Mouse (Mus musculus) limb, embryonic 14.5 days (tissue): ENCODE results near the gene Ccdc157. TPM values are rescaled to one million over a fixed set of nuclear protein-coding genes. Genes with fewer than 3 reads are reported as not detected.
A peak's percentile ranks its signal among the peaks of the same experiment; 100 is the strongest.

Source experiments
- ATAC-seq: fragments of 200-750 bp; cut with Nextera tagmentation; 2 replicates; pipeline ENCODE4 v1.8.0; 2017; ENCODE audit warnings: low read depth, moderate number of reproducible peaks, moderate TSS enrichment; ENCODE audit not compliant: low FRiP score
- DNase-seq: peaks from one replicate; pipeline ENCODE4 v3.0.0-alpha.2; 2015; ENCODE audit warnings: low spot score
- H3K27ac ChIP-seq: fragments of 300-500 bp; sonication (generic); replicated peaks from 2 replicates; pipeline ENCODE4 v1.5.1; 2014; ENCODE audit warnings: low read depth, mild to moderate bottlenecking, low read length, moderate library complexity, mixed read lengths
- H3K27me3 ChIP-seq: fragments of 300-500 bp; sonication (generic); 2 replicates; pipeline ENCODE4 v1.6.1; 2014; ENCODE audit warnings: low read length, mixed read lengths; ENCODE audit not compliant: control insufficient read depth, insufficient read depth
- H3K36me3 ChIP-seq: fragments of 300-500 bp; sonication (generic); 2 replicates; pipeline ENCODE4 v1.6.1; 2014; ENCODE audit warnings: mild to moderate bottlenecking, low read length, moderate library complexity, mixed read lengths; ENCODE audit not compliant: control insufficient read depth, insufficient read depth
- H3K4me1 ChIP-seq: fragments of 300-500 bp; sonication (generic); 2 replicates; pipeline ENCODE4 v1.6.1; 2014; ENCODE audit warnings: antibody characterized with exemption, low read length, mixed read lengths; ENCODE audit not compliant: control insufficient read depth, insufficient read depth
- H3K4me2 ChIP-seq: fragments of 300-500 bp; sonication (generic); replicated peaks from 2 replicates; pipeline ENCODE4 v1.6.1; 2014; ENCODE audit warnings: low read depth, mild to moderate bottlenecking, low read length, moderate library complexity; ENCODE audit not compliant: severe bottlenecking
- H3K4me3 ChIP-seq: fragments of 300-500 bp; sonication (generic); replicated peaks from 2 replicates; pipeline ENCODE4 v1.5.1; 2014; ENCODE audit warnings: low read length
- H3K9ac ChIP-seq: fragments of 300-500 bp; sonication (generic); 2 replicates; pipeline ENCODE4 v1.6.1; 2014; ENCODE audit warnings: mild to moderate bottlenecking, low read depth, low read length, moderate library complexity; ENCODE audit not compliant: severe bottlenecking
- H3K9me3 ChIP-seq: fragments of 300-500 bp; sonication (generic); 2 replicates; pipeline ENCODE4 v1.6.1; 2016; ENCODE audit warnings: low read length; ENCODE audit not compliant: control insufficient read depth
- POLR2A ChIP-seq: fragments of 200-500 bp; IDR thresholded peaks from 2 replicates; pipeline ENCODE4 v1.8.0; 2012; ENCODE audit warnings: inconsistent platforms, mild to moderate bottlenecking, moderate library complexity, borderline replicate concordance; ENCODE audit not compliant: insufficient read depth, insufficient read length; ENCODE audit errors: extremely low read depth
- WGBS: fragments of 180-500 bp; shearing (Covaris S2); extraction: QIAGEN DNeasy Blood & Tissue Kit; methylation state at CpG from one replicate; pipeline ENCODE4 v1.1.7; 2014; 5-methylcytosine and 5-hydroxymethylcytosine counted together
- microRNA-seq: library from miRNA; unstranded; fragments of <30 nt; microRNA quantifications from one replicate; pipeline ENCODE4, GENCODE M21; 2016
- polyA plus RNA-seq, 2 experiments: library from polyadenylated mRNA; depleted of rRNA in 1 of 2; stranded (reverse) in 1 of 2; unstranded in 1 of 2; fragments of >200 nt; fragmentation: Nextera tagmentation in 1 of 2; extraction: Ambion mirVana in 1 of 2; gene quantifications; 2 replicates each; pipeline versions ENCODE4 v1.2.1 to v1.2.3; 2012 to 2014

Gene Ccdc157
- polyA plus RNA-seq, 2 experiments, result 6.6 to 26.1 TPM

DNA sequence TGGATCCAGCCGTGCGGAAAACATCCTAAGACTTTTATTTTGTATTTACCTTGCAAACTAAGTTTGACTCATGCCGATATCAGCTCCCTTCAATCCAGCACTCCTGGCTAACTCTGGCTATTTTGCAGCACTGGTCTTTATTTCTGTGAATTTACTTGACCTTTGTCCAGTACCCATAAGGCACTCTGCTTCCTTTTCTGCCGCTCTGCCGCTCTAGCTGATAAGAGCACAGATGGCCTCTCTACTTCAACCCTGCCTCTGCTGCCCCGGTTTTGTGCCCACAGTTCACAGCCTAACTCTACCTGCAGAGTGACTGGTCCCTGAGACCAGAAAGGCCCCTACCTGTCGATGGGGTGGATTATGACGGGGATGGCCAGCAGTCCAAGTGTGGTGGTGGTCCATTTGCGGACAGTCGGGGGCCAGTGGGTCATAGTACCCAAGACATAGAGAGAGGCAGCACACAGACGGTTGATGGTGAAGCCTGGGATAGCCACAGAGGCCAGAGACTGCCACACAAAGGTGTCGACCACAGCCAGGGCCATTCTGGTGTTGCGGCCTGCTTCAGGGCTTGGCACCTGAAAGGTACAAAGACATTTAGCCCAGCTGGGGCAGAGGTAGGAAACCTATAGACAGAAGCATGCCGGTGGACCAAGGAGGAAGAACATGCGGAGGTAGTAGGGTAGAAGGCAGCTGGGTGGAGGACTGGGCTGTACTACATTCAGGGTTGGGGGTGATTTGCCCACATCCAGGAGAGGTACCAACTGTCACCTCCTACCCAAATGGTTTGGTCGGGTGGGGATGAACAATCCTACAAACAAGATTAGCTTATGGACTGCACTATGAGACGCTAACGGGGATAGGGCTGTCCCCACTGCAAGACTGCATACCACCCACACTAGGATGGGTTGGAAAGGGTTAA lies 66.4 kb downstream of the Ccdc157 start:
- peaks cover 16% of the 10 kb centered on the region for H3K4me1 ChIP-seq
- H3K9ac ChIP-seq, result no peak overlapping the region
- 85% methylated on average over 18 of the region's 18 CpGs for WGBS
- no peak overlapping the region for H3K27ac ChIP-seq
- TF ChIP-seq POLR2A, result no peak
- H3K9me3 ChIP-seq, result no peaks in the 10 kb centered on the region
- no peaks in the 10 kb centered on the region for H3K36me3 ChIP-seq
- DNase-seq (no peak), ATAC-seq (no peak)
- H3K4me3 ChIP-seq, result no peak overlapping the region; the same call in 1 of the 2 replicates
- no peak overlapping the region for H3K4me2 ChIP-seq
- H3K27me3 ChIP-seq, result no peaks in the 10 kb centered on the region

Small RNA genes lying within 50 kb of the gene (microRNA-seq; reads per million reads assigned to microRNA genes)
- 4.3 reads per million, percentile 12 among the genes with 10 or more reads in this experiment for gene Mir3060

Other genes starting within 250 kb of the Ccdc157 start
- gene Slc35e4, start 245.6 kb downstream of the Ccdc157 start, polyA plus RNA-seq (2012; rRNA removed), result 4.8 and 5.7 TPM in 2 replicates
- gene Slc35e4, start 245.6 kb downstream of the Ccdc157 start, polyA plus RNA-seq (2014; fragmentation: Nextera tagmentation; extraction: Ambion mirVana), result 3.7 and 4.6 TPM in 2 replicates
- 51.5 and 59.9 TPM in 2 replicates for gene Tcn2, start 228.1 kb downstream of the Ccdc157 start, polyA plus RNA-seq (2012; rRNA removed)
- gene Tcn2, start 228.1 kb downstream of the Ccdc157 start, polyA plus RNA-seq (2014; fragmentation: Nextera tagmentation; extraction: Ambion mirVana), result 51.7 and 54.3 TPM in 2 replicates
- 62.5 and 68.4 TPM in 2 replicates for gene Pes1, start 196.3 kb downstream of the Ccdc157 start, polyA plus RNA-seq (2012; rRNA removed)
- gene Pes1, start 196.3 kb downstream of the Ccdc157 start, polyA plus RNA-seq (2014; fragmentation: Nextera tagmentation; extraction: Ambion mirVana), result 58.0 and 60.6 TPM in 2 replicates
- not detected in 2 replicates for gene 4930556J24Rik, start 183.5 kb downstream of the Ccdc157 start, polyA plus RNA-seq (2012; rRNA removed)
- gene 4930556J24Rik, start 183.5 kb downstream of the Ccdc157 start, polyA plus RNA-seq (2014; fragmentation: Nextera tagmentation; extraction: Ambion mirVana), result 0.17 TPM in 1 of 2 replicates, not detected in the other
- gene Gal3st1, start 176.7 kb downstream of the Ccdc157 start, polyA plus RNA-seq (2012; rRNA removed), result 5.9 and 8.3 TPM in 2 replicates
- 3.1 TPM in 2 replicates for gene Gal3st1, start 176.7 kb downstream of the Ccdc157 start, polyA plus RNA-seq (2014; fragmentation: Nextera tagmentation; extraction: Ambion mirVana)
- 0.11 and 0.13 TPM in 2 replicates for gene Sec14l4, start 128.8 kb downstream of the Ccdc157 start, polyA plus RNA-seq (2012; rRNA removed)
- gene Sec14l4, start 128.8 kb downstream of the Ccdc157 start, polyA plus RNA-seq (2014; fragmentation: Nextera tagmentation; extraction: Ambion mirVana), result 0.14 and 0.32 TPM in 2 replicates
- not detected in 2 replicates for gene Sec14l3, start 95.5 kb downstream of the Ccdc157 start, polyA plus RNA-seq (2012; rRNA removed)
- not detected in 2 replicates for gene Sec14l3, start 95.5 kb downstream of the Ccdc157 start, polyA plus RNA-seq (2014; fragmentation: Nextera tagmentation; extraction: Ambion mirVana)
- gene Mtfp1, start 64.8 kb downstream of the Ccdc157 start, polyA plus RNA-seq (2012; rRNA removed), result 4.7 and 5.9 TPM in 2 replicates
- gene Mtfp1, start 64.8 kb downstream of the Ccdc157 start, polyA plus RNA-seq (2014; fragmentation: Nextera tagmentation; extraction: Ambion mirVana), result 5.3 and 5.9 TPM in 2 replicates
- 5.1 and 5.8 TPM in 2 replicates for gene Sec14l2, start 36.9 kb downstream of the Ccdc157 start, polyA plus RNA-seq (2012; rRNA removed)
- 1.4 and 1.7 TPM in 2 replicates for gene Sec14l2, start 36.9 kb downstream of the Ccdc157 start, polyA plus RNA-seq (2014; fragmentation: Nextera tagmentation; extraction: Ambion mirVana)
- gene Rnf215, start 25.1 kb downstream of the Ccdc157 start, polyA plus RNA-seq (2012; rRNA removed), result 57.1 and 62.6 TPM in 2 replicates
- 40.7 and 49.8 TPM in 2 replicates for gene Rnf215, start 25.1 kb downstream of the Ccdc157 start, polyA plus RNA-seq (2014; fragmentation: Nextera tagmentation; extraction: Ambion mirVana)
- gene Sf3a1, start 57 bp upstream of the Ccdc157 start, polyA plus RNA-seq (2012; rRNA removed), result 67.5 and 73.4 TPM in 2 replicates
- gene Sf3a1, start 57 bp upstream of the Ccdc157 start, polyA plus RNA-seq (2014; fragmentation: Nextera tagmentation; extraction: Ambion mirVana), result 54.7 and 62.2 TPM in 2 replicates
- 66.3 and 79.5 TPM in 2 replicates for gene Tbc1d10a, start 26.5 kb upstream of the Ccdc157 start, polyA plus RNA-seq (2012; rRNA removed)
- 37.6 and 38.8 TPM in 2 replicates for gene Tbc1d10a, start 26.5 kb upstream of the Ccdc157 start, polyA plus RNA-seq (2014; fragmentation: Nextera tagmentation; extraction: Ambion mirVana)
- 10.6 and 12.4 TPM in 2 replicates for gene Castor1, start 57.9 kb upstream of the Ccdc157 start, polyA plus RNA-seq (2012; rRNA removed)
- 10.3 and 13.9 TPM in 2 replicates for gene Castor1, start 57.9 kb upstream of the Ccdc157 start, polyA plus RNA-seq (2014; fragmentation: Nextera tagmentation; extraction: Ambion mirVana)
- 0.26 and 0.33 TPM in 2 replicates for gene Osm, start 76.1 kb upstream of the Ccdc157 start, polyA plus RNA-seq (2012; rRNA removed)
- 0.17 and 0.18 TPM in 2 replicates for gene Osm, start 76.1 kb upstream of the Ccdc157 start, polyA plus RNA-seq (2014; fragmentation: Nextera tagmentation; extraction: Ambion mirVana)
- 0.89 and 1.4 TPM in 2 replicates for gene Lif, start 97.3 kb upstream of the Ccdc157 start, polyA plus RNA-seq (2012; rRNA removed)
- 0.26 and 0.50 TPM in 2 replicates for gene Lif, start 97.3 kb upstream of the Ccdc157 start, polyA plus RNA-seq (2014; fragmentation: Nextera tagmentation; extraction: Ambion mirVana)